Mouse (Mus musculus): ENCODE measurements around the gene Htt.

DNA sequence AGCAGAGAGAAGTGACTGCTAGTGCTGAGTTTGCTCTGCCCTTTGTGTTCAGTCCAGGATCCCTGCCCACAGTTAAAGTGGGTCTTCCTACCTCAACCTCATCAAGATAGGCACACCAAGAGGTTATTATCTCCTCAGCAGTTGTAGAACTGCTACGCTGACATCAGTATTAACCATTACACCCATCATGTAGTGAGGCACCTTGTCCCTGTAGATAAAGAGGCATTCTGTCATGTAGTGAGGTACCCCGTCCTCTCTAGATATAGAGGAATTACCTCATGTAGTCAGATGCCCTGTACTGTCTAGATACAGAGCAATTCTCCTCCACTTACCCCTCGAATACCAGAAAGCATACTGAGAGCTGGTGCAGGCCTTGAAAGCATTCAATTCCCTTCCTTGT lies 119.5 kb downstream of the Htt start:
- TF ChIP-seq CTCF (IDR thresholded peaks at IDR 0.05; ENCODE audit: low read depth) = no peak
- TF ChIP-seq EP300 (IDR thresholded peaks at IDR 0.05; ENCODE audit: low read depth) = no peak

Measured in heart, postnatal 0 days (tissue).